Comparison of ENCODE assay signal across 9 mouse cellular contexts in genomic region chr9:56712667-56713369, GRCm38 (mm10).
A peak's percentile ranks its signal among the peaks of the same experiment; 100 is the strongest.
DNase-seq lines count a peak whose midpoint lies in the region; ATAC-seq and TF ChIP-seq lines count a peak whose summit lies in the region.
"Had no signal": no experiment of that assay in that cellular context is flagged by ENCODE, and none has a peak within 500 bp of the region (broad histone marks: within the 10 kb centered on the region; RNA-seq: fewer than 3 reads in every experiment).

No protein-coding gene starts in this region.

- no peak overlapping the region for H3K27ac ChIP-seq in intestine, postnatal 0 days (ENCODE audit: low read depth, low read length)
- no peak overlapping the region for H3K27ac ChIP-seq in intestine, embryonic 15.5 days
- H3K27ac ChIP-seq: embryonic facial prominence, embryonic 12.5 days had no signal

- no peak for ATAC-seq in intestine, postnatal 0 days
- no peak for ATAC-seq in intestine, embryonic 15.5 days
- no peak for ATAC-seq in erythroblast, adult 5-6 weeks (replicated peaks; ENCODE audit: low FRiP score, poor library complexity, severe bottlenecking)
- no peak for ATAC-seq in inflammation-experienced regulatory T-cells, adult 6 months

- H3K4me1 ChIP-seq in intestine, postnatal 0 days (replicated peaks; ENCODE audit: control insufficient read depth, insufficient read depth, low read length): no peaks in the 10 kb centered on the region
- H3K4me1 ChIP-seq in intestine, embryonic 15.5 days (replicated peaks): no peaks in the 10 kb centered on the region
- H3K4me1 ChIP-seq: embryonic facial prominence, embryonic 12.5 days had no signal

- DNase-seq in gastrocnemius, adult 8-10 months (ENCODE audit: low spot score in 2 of 2): peak; percentile 74 to 79
- DNase-seq in layer of hippocampus, adult 18-20 months (ENCODE audit: low spot score in 2 of 2): peak; percentile 39 to 75
- DNase-seq in right cerebral cortex, adult 2 months (ENCODE audit: low spot score in 2 of 2): peak; percentile 91 to 94
- no peak for DNase-seq in adrenal gland, adult 8-10 months

- no peak overlapping the region for H3K4me3 ChIP-seq in intestine, postnatal 0 days (ENCODE audit: low read depth, low read length)
- no peak overlapping the region for H3K4me3 ChIP-seq in intestine, embryonic 15.5 days (replicated peaks)
- H3K4me3 ChIP-seq: embryonic facial prominence, embryonic 12.5 days had no signal

- 0 out of 2 replicates have a peak, but pooled peaks have one; percentile 12 for TF ChIP-seq CTCF in intestine, postnatal 0 days (IDR thresholded peaks at IDR 0.05; ENCODE audit: low read depth)

- no peaks in the 10 kb centered on the region for H3K27me3 ChIP-seq in intestine, postnatal 0 days (replicated peaks; ENCODE audit: control insufficient read depth, insufficient read depth, low read length)
- no peaks in the 10 kb centered on the region; the same call in 1 of the 2 replicates for H3K27me3 ChIP-seq in intestine, embryonic 15.5 days (replicated peaks)
- H3K27me3 ChIP-seq: embryonic facial prominence, embryonic 12.5 days had no signal

- H3K36me3 ChIP-seq in intestine, postnatal 0 days (ENCODE audit: control insufficient read depth, insufficient read depth): no peaks in the 10 kb centered on the region
- H3K36me3 ChIP-seq in intestine, embryonic 15.5 days: no peaks in the 10 kb centered on the region
- H3K36me3 ChIP-seq: embryonic facial prominence, embryonic 12.5 days had no signal

- no peak overlapping the region for H3K4me2 ChIP-seq in intestine, postnatal 0 days (replicated peaks; ENCODE audit: low read depth)
- no peak overlapping the region for H3K4me2 ChIP-seq in intestine, embryonic 15.5 days (replicated peaks)
- H3K4me2 ChIP-seq: embryonic facial prominence, embryonic 12.5 days had no signal

- no peak overlapping the region for H3K9ac ChIP-seq in intestine, postnatal 0 days (ENCODE audit: low read depth, low read length)
- H3K9ac ChIP-seq in intestine, embryonic 15.5 days: no peak overlapping the region
- H3K9ac ChIP-seq: embryonic facial prominence, embryonic 12.5 days had no signal

- WGBS in intestine, postnatal 0 days: 63% methylated on average over 14 of the region's 14 CpGs
- WGBS in intestine, embryonic 15.5 days: 67% methylated on average over 14 of the region's 14 CpGs

- no peaks in the 10 kb centered on the region for H3K9me3 ChIP-seq in intestine, postnatal 0 days (ENCODE audit: control insufficient read depth)
- H3K9me3 ChIP-seq in intestine, embryonic 15.5 days: no peaks in the 10 kb centered on the region
- H3K9me3 ChIP-seq: embryonic facial prominence, embryonic 12.5 days had no signal
